Mouse (Mus musculus) right cerebral cortex, adult 2 months (tissue): ENCODE measurements around the gene Efcab3.
"Not testable (repeated sequence)": the region's sequence is repeated elsewhere in the genome, so short reads cannot be mapped to it uniquely, and the experiment has no call there.

Source experiments
- DNase-seq, 2 experiments: peaks; one replicate each; pipeline ENCODE4 v3.0.0; 2021 to 2022; ENCODE audit warnings: low spot score in 2 of 2

The Efcab3 gene

DNA sequence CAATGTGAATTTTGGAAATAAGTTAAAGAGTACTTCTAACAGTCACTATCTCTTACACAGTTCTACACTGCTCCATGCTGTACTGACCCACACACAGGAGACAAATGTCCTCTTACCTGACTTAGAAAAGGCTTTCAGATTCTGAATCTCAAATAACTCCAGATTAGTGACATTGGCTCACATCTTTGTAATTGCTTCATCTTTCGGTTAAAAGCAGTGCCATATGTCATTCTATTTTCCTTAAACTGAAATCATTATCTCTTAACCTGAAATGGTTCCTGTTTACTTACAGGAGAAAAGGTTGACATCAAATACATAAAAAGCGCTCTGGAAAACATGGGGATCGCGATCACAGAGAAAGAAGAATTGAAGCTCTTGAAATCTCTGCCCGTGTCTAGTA, at the start of gene Efcab3:
Gene Efcab3 (plus strand): TSS at position 301 of the 400 bp plus-strand sequence.
- DNase-seq = no peak

DNA sequence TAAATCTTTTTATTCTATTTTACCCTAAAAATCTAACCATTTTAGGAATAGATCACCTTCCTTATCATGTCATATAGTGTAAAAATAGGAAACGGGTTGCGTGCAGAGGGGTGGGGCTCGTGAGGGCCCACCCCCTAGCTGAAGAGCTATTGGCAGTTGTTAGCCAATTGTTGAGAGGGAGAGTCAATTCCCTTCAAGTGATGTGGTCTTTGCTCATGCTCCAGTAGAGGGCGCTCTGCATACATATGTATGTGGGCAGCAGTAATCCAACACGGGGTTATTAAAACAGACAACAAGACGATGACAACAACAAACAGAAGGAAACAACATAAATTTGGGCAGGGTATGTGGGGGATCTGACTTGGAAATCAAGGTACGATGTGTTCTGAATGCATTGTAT, 42.3 kb upstream of the Efcab3 start:
- no peak for DNase-seq

DNA sequence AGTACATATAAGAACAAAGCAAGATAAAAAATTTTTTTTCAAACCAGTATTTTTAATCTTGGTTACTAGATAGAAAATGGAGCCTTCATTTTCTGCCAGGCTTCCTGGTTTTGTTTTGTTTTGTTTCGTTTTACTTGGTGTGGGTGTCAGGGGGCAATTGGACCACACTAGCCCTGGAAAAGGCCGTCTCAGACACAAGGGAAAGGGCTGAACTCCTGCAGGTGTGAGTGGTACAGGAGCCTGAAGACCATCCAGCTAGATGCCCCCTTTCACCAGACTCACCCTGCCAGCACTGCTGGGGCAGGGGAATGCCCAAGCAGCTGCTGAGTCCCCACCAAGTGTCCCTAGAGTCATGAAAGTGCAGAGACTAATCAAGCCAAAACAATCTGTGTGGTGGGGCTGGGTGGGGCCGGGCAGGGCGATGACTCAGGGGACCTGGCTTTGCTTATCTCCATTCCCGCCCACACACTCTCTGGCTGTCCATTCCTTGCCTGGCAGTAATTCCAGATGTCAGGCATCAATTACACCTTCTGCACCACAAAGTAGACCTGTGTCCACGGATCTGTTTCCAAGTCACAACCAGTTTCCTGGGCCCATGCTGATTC, 34.5 kb upstream of the Efcab3 start:
- DNase-seq = no peak

DNA sequence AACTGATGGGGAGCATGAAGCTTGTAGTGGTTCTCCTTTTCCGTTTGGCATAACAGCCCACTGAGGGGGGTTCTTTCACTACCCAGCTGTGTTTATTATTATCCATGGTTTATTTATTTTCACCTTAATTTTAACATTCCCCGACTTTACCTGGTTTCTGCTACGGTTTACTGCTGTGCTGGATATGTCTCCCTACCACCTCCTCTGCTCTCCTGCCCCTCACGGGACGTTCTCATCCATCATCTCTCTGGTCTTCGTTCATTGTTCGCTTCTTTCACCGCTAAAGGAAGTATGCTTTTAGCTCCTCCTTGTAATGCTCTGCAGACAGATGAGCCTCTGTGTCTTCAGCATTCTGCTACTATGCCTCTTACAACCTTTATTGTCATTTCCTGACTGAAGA, 33.9 kb upstream of the Efcab3 start:
- no peak for DNase-seq

DNA sequence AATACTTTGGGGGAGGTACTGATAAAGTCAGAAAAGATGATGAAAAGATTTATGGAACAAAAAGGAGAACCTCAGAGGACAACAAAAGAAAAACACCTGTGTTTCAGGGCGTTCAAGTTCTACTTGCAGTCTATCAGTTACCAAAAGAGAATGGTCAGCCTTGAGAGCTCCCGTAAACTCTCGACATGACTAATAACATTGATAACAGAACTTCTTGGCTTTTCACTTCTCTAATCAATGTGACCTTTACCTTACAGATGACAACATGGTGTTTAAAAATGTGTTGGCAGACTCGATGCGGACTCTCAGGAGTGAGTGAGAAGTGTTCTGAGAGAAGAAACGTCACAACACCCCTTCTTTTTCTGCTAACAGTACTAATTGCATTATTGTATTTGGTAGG, 33.2 kb upstream of the Efcab3 start:
- DNase-seq = no peak

DNA sequence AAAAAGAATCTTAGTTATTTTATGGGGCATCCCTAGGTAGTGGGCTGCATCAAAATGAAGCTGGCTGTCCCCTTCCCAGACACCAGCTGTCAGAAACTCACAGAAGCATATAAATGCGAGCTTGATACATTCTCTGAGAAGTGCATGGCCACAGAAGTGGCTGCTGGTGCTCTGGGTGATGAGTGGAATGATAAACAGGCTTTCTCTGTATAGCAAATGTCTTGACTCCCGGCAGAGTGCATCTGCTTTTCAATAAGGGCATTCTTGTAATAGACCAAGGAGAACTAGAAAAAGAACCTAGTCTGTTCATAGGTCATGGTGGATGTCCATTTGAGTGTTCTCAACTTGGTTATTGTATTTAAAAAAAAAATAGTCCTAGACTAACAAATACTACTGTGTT, 32.3 kb upstream of the Efcab3 start:
- no peak for DNase-seq

DNA sequence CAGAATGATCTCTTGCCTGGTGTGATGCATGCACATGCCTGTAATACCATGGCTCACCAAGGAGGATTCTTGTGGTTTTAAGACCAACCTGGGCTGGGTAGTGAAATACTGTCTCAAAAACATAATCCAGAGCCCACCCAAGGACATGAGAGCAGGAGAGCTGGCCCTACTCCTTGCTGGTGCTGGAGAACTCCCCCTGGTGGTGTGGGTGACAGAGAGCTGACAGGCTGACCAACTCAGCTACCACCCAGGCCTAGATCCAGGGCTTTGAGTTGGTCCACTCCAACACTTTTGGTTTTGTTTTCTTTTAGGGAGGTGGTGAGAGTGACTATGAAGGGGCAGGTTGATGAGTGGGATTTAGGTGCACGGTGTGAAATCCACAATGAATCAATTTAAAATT, 28.3 kb upstream of the Efcab3 start:
- no peak for DNase-seq

DNA sequence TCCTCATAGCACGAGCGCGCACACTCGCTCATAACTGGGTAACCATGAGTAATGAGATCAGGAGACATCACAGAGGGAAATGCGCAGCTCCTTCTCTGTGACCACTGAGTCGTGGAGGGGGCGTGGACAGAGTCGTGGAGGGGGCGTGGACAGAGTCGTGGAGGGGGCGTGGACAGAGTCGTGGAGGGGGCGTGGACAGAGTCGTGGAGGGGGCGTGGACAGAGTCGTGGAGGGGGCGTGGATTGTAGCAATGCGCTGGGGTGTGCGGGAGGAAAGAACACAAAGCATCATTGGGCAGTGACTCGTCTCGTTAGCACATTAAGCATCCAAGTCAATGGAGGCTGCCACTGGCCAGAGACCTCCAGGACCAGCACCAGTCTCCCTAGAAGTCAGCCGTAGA, 49.1 kb downstream of the Efcab3 start:
- not testable (repeated sequence) for DNase-seq

DNA sequence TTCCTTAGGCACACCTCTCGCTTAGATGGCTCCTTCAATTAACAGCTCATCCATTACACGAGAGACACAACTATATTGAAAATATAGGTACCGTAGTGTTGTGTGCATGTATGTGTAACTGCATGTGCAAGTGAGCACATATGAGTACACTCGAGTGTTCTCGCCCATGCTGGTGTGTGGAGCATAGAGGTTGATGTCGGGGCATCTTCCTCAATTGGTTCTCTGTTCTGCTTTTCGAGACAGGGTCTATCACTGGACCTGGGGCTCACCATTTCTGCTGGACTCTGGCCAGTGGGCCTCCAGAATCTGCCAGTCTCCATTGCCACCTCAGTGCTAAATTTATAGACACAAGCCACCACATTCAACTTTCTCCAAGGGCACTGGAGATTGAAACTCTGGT, 54.4 kb downstream of the Efcab3 start:
- DNase-seq = no peak

DNA sequence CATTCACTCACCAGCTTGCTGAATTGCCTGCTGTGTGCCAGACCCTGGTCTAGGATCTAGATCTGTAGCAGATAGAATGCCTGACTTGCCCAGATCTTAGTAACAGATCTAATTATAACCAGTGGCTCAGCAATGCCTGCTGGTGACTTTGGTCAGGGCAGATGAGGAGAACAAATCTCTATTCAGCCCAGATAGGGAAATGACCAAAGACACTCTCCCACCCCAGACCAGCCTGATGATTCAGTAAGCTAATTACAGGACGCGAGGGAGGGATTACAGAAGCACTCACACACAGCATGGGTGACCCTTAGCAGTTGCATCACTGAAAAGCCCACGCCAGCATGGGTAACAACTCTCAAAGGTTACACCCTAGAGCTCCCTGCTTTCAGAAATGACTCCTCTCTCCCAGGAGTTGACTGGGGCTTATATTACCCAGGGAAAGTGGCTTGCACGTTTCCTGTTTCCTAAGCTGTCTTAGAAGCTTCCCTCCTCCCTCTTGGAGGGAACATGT, 57.2 kb downstream of the Efcab3 start:
- DNase-seq = no peak

DNA sequence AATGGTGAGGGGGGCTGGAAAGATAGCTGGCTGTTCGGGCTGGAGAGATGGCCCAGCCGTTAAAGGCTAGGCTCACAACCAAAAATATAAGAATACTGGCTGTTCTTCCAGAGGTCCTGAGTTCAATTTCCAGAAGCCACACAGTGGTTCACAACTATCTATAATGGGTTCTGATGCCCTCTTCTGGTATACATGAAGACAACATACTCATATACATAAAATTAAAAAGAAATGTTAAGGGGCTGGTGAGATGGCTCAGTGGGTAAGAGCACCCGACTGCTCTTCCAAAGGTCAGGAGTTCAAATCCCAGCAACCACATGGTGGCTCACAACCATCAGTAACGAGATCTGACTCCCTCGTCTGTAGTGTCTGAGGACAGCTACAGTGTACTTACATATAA, 58.4 kb downstream of the Efcab3 start:
- not testable (repeated sequence) for DNase-seq

DNA sequence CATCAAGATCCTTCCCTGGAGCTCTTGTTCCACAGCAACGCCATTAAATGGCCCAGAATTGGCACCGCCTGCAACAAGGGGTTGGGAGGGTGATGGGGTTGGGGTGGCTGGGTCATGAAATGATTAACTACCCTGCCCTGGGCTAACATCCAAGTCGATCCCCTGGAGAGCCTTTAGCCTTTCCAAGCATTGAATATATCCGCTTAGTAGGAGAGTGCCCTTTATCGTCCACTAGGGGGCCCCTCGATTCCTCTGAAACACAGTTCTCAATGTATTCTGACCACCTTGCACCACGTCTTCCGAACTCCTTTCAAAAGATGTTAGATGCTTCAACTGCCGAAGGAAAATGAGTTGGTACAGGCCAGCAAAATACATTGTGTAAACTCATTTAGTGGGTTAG, 60.6 kb downstream of the Efcab3 start:
- peak in 1 of 2 experiments; percentile 12 for DNase-seq

DNA sequence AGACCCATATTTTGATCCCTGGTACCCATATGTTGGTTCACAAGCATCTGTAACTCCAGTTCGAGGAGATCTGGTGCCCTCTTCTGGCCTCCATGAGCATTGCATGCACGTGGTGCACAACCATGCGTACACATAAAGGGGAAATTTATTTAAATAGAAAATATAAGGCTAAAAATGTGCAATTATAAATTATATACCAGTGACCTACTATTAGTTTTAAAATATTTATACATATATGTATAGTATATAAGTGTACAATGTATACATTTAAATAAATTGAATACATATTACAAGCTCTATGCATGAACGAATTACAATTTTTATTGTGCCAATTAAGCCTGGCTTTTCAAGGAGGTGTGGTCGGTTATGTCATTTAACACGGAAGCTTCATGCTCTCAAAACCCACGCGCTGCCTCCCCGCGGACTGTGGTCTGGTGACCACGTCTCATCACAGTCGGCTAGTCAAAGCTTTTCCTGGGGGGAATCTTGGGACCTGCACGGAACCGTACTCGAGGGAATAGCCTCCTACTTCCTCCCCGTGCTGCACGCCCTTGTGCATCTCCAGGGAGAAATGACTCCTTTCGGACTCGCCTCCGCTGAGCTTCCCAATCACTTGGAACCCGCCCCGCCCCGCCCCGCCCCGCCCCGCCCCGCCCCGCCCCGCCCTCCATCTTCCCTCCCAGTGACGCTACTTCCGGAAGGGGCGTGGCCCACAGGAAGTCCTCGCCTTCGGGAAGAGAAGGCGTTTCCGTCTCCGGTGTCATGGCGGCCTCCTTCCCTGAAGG, 62.5 kb downstream of the Efcab3 start, which contains the start of gene Mettl2:
Gene Mettl2 (plus strand): TSS at position 691 of the 785 bp plus-strand sequence.
- DNase-seq = peak; percentile 79 to 81

DNA sequence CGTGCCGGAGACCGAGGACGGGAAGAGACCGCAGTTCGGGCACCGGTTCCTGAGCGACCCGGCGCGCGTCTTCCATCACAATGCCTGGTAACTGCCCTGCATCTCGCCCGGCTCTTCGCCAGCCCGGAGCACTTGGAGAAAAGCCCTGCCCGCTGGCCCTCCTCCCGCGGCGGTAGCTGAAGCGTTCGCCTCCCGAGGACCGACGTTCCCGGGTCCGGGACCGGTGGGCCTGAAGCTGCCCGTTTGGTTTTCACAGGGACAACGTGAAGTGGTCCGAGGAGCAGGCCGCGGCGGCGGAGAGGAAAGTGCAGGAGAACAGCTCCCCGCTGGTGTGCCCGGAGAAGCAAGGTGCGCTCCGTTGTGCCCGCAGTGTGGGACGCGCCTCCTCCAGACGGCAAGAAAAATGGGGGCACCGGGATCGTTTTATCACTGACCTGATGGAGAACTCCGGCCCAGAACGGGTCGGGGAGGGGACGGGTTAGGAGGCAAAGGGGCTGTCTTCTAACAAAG, 63.2 kb downstream of the Efcab3 start:
- no peak for DNase-seq

DNA sequence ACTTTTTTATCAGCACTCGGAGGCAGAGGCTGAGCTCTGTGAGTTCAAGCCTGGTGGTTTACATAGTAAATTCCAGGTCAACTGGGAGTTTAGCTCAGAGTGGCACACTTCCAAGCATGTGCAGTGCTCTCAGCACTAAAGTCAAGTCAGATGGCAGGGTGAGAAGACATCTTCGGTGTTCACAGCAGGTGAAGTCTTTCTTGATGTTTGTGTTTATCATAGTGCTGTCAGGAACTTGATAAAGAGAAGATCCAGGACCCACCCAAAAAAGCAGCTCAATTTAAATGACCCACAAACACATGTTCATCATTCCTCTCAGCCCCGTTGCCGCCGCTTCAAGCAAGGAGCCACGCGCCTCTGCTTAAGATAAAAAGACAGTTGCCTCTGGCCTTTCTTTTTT, 72.3 kb downstream of the Efcab3 start:
- no peak for DNase-seq

DNA sequence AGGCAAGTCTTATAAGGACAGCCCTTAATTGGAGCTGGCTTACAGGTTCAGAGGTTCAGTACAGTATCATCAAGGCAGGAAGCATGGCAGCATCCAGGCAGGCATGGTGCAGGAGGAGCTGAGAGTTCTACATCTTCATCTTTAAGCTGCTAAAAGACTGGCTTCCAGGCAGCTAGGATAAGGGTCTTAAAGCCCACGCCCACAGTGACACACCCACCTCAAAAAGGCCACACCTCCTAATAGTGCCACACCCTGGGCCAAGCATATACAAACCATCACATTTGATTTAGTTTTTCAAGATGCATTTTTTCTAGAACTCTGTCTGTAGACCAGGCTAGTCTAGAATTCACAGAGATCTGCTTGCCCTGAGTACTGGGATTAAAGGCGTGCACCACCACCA, 73.9 kb downstream of the Efcab3 start:
- not testable (repeated sequence) for DNase-seq

DNA sequence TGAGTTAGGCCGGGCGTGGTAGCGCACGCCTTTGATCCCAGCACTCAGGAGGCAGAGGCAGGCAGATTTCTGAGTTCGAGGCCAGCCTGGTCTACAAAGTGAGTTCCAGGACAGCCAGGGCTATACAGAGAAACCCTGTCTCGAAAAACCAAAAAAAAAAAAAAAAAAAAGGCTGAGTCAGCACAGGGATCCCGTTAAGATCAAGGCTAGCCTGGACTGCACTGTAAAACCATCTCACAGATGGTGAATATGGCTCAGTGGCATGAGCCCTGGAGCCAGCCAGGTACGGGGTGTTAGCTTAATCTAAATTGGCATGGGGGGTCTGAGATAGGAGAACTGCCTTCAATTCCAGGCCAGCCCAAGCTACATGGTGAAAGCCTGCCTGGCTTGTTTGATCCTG, 77.1 kb downstream of the Efcab3 start:
- not testable (repeated sequence) for DNase-seq

DNA sequence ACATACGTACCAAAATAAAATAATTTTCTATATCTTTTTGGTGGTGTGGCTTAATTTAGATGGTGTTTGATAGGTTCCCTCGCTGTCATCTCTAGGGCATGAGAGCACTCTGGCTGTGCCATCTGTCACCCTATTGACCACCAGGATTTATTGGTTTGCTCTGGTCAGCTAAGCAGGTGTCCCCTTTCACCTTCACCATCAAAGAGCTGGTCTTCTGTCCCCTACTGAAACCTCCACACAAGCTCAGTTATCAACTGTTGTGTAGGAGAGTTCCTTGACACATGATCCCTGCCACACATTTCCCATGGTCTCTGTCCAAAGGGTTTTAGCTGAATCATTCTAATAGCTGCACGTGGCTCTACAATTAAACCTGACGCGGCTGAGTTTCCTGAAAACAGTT, 77.7 kb downstream of the Efcab3 start:
- DNase-seq = no peak

DNA sequence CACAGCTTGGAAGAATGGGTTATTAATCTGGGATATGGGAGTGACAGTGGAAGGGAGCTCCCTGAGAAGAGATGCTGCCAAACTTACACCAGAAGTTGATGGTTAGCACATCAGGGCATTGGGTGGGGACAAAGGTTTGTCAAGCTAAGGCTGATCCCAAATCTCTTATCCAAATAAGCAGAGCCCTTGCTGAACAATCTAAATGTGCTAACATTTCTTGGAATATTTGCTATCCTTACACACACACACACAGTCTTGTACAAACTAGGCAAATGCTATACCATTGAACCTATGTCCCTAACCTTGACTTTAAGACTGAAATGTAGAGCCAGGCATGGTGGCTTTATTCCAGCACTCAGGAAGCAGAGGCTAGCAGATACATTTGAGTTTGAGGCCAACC, 80.2 kb downstream of the Efcab3 start:
- DNase-seq = no peak

DNA sequence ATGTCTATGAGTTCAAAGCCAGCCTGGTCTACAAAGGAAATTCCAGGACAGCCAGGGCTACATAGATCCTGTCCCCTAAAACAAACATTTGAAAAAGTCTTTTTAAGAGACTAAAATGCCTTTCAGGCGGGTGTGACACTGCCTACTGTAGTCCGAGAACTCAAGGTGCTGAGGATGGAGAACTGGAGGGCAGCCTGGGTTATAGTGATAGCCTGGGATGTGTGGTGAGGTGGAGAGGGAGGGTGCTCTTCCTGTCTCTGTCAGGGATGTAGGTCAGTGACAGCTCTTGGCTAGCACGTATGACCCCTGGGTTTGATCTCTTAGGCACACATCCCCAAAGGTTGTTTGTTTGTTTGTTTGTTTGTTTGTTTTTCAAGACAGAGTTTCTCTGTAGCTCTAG, 80.7 kb downstream of the Efcab3 start:
- DNase-seq = no peak

DNA sequence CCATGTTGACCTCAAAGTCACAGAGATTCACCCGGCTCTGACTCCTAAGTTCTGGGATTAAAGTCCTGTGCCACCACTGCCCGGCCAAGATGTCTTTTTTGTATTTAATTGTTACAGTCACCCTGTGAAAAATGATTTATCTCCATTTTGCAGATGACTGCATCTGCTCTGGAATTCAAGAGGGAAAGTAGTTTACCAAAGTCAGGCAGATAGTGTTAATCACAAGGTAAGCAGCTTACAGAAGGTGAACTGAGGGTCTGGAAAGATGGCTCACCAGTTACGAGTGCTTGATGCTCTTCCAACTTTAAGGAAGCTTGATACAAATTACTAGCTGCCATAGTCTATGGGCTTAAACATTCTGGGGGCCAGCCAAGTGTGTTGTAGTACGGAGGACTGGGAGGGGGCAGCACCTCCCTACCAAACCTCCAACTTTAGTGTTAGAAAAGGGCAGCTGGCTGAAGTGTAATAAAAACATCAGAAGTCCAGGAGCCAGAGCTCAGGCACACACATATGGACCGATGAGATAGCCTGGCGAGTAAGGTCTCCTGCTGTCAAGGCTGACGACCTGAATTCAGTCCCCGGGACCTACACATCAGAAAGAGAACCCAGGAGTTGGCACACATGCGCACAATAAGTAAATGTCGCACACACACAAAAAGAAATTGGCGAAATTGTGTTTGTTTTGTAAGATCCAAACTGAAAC, 81.3 kb downstream of the Efcab3 start:
- no peak for DNase-seq

DNA sequence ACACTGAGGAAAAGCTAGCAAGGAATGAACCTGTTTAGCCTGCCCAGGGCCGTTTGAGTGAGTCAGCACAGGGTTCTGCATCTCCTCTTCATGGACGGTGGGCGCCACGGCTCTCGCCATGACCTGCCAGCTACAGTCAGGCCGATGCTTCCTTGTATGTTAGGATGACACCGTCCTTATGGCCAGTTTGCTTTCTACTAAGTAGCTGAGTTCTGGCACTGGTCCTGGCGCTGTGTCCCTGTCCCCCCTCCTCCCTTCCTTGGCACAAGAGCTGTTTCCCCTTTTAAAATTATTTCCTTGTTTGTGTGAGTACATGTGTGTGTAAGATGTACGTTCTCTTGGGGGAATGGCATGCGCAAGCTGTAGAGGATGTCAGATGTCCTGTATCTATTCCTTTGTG, 81.8 kb downstream of the Efcab3 start:
- DNase-seq = no peak
